Mouse (Mus musculus): ENCODE measurements around the gene Pax5.

- TF ChIP-seq CTCF (IDR thresholded peaks at IDR 0.05; ENCODE audit: low read depth), result no peak
- TF ChIP-seq EP300 (optimal IDR thresholded peaks at IDR 0.05), result no peak
Measured at GRCm38 (mm10) chr4:44678641-44679040, 31.6 kb downstream of the Pax5 start.
